11 mouse cellular contexts compared by ENCODE assay signal in the genomic region with DNA sequence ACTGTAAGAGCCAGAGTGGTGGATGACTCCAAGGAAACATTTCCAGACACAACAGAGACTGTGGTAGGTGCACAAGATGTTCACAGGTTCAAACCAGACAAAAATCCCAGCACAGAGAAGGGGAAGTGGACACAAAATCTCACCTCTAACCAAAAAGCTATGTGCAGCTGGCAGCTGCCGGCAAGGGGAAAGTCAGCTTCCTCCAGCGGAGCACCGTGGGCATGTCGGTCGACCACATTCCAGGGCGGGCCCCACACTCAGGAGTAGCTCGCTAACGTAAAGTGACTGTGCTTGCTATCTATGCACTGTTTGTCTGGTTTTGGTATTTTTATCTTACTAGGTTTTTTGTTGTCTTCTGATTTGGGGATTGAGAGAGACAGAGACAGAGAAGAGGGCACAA. TPM values are rescaled to one million over a fixed set of nuclear protein-coding genes. Genes with fewer than 3 reads are reported as not detected.
DNase-seq lines count a peak whose midpoint lies in the region; TF ChIP-seq lines count a peak whose summit lies in the region.
"Had no signal": no experiment of that assay in that cellular context is flagged by ENCODE, and none has a peak within 500 bp of the region (broad histone marks: within the 10 kb centered on the region; RNA-seq: fewer than 3 reads in every experiment).

No protein-coding gene starts in this region.

- no peaks in the 10 kb centered on the region for H3K27me3 ChIP-seq in heart, embryonic 10.5 days (ENCODE audit: insufficient read depth, poor library complexity, severe bottlenecking)
- H3K27me3 ChIP-seq in CH12.LX (replicated peaks) = no peaks in the 10 kb centered on the region
- no peaks in the 10 kb centered on the region for H3K27me3 ChIP-seq in cerebellum, adult 2 months (ENCODE audit: control insufficient read depth, insufficient read depth, low read length)

- peak; percentile 75 for TF ChIP-seq EP300 in CH12.LX (IDR thresholded peaks at IDR 0.05; ENCODE audit: low read length)

- in situ Hi-C loops in CH12.LX (cut with MboI; ENCODE audit: low pct_ligation_motif_present, low pct_unique_long_range_greater_than_20kb, low sequenced_read_pairs) = no loop called here

- no peak for DNase-seq in heart, embryonic 10.5 days (ENCODE audit: low spot score)
- no peak for DNase-seq in heart, adult 18-20 months
- peak; percentile 71 for DNase-seq in CH12.LX (ENCODE audit: extremely low read depth)
- DNase-seq in lung, adult 18-20 months = peak; percentile 68 to 71
- DNase-seq in natural killer cell, adult 2 months (ENCODE audit: low spot score in 2 of 2) = peak; percentile 62 to 70
- no peak for DNase-seq in left cerebral cortex, adult 11 months (ENCODE audit: low spot score)
- DNase-seq in cerebellum, adult 2 months = no peak
- DNase-seq in adrenal gland, adult 8-10 months = no peak
- DNase-seq: cerebellum, postnatal 14 days; kidney, adult 9 months had no signal

- peak overlapping the region; percentile 15; the same call in 1 of the 2 replicates for H3K4me3 ChIP-seq in heart, embryonic 10.5 days
- H3K4me3 ChIP-seq in CH12.LX (replicated peaks in 1 of 3; ENCODE audit: low read depth in 2 of 3, low read length in 2 of 3, poor library complexity in 1 of 3) = peak overlapping the region in 1 of 3 experiments; percentile 15
- no peak overlapping the region for H3K4me3 ChIP-seq in cerebellum, adult 2 months (replicated peaks; ENCODE audit: insufficient read depth, low read depth, low read length)

- peaks cover 34% of the 10 kb centered on the region for H3K4me1 ChIP-seq in heart, embryonic 10.5 days
- H3K4me1 ChIP-seq in CH12.LX (ENCODE audit: control insufficient read depth in 1 of 2, insufficient read depth in 2 of 2) = peaks cover 18 to 50% of the 10 kb centered on the region in 2 experiments
- H3K4me1 ChIP-seq in cerebellum, adult 2 months (ENCODE audit: control insufficient read depth, insufficient read depth, low read length) = no peaks in the 10 kb centered on the region

- dilution Hi-C loops in CH12.LX (cut with MboI; ENCODE audit: extremely low pct_ligation_motif_present, extremely low pct_unique_long_range_greater_than_20kb, low sequenced_read_pairs) = no loop called here

- H3K9me3 ChIP-seq in heart, embryonic 10.5 days = no peaks in the 10 kb centered on the region
- H3K9me3 ChIP-seq in CH12.LX (replicated peaks; ENCODE audit: low read length) = no peaks in the 10 kb centered on the region

- TF ChIP-seq POLR2A in CH12.LX (IDR thresholded peaks at IDR 0.05; ENCODE audit: low read depth, low read length) = no peak
- TF ChIP-seq POLR2A in cerebellum, adult 2 months (IDR thresholded peaks at IDR 0.05; ENCODE audit: borderline replicate concordance, insufficient read depth, low read length) = no peak

- no peak overlapping the region for H3K4me2 ChIP-seq in CH12.LX (ENCODE audit: insufficient read depth, low read depth, poor library complexity, severe bottlenecking)

- no peak for TF ChIP-seq CTCF in CH12.LX (conservative IDR thresholded peaks at IDR 0.05 in 1 of 2, IDR thresholded peaks at IDR 0.05 in 1 of 2; ENCODE audit: low read depth in 2 of 2, low read length in 2 of 2)
- TF ChIP-seq CTCF in cerebellum, adult 2 months (IDR thresholded peaks at IDR 0.05; ENCODE audit: borderline replicate concordance, insufficient read depth, low read depth, low read length) = no peak

- no peak overlapping the region for H3K9ac ChIP-seq in CH12.LX (ENCODE audit: insufficient read depth, low read depth)

- peak overlapping the region; percentile 42; the same call in 1 of the 2 replicates for H3K27ac ChIP-seq in heart, embryonic 10.5 days
- 0 out of 2 replicates have a peak overlapping the region, but pooled peaks have one; percentile 4 for H3K27ac ChIP-seq in CH12.LX (ENCODE audit: insufficient read depth, low read depth)
- no peak overlapping the region for H3K27ac ChIP-seq in cerebellum, adult 2 months (ENCODE audit: insufficient read depth, low read length)
- H3K27ac ChIP-seq: macrophage had no signal

- H3K79me2 ChIP-seq in CH12.LX (replicated peaks; ENCODE audit: control insufficient read depth, extremely low read depth, insufficient read depth, poor library complexity, severe bottlenecking) = peaks cover 7% of the 10 kb centered on the region

- no peak for TF ChIP-seq RAD21 in CH12.LX (IDR thresholded peaks at IDR 0.05; ENCODE audit: low read depth, low read length)

- no peaks in the 10 kb centered on the region for H3K36me3 ChIP-seq in heart, embryonic 10.5 days
- H3K36me3 ChIP-seq in CH12.LX (replicated peaks in 1 of 2; ENCODE audit: control insufficient read depth in 1 of 2, insufficient read depth in 1 of 2, low read length in 1 of 2) = no peaks in the 10 kb centered on the region

- 34% methylated on average over 8 of the region's 8 CpGs for WGBS in heart, embryonic 10.5 days
- WGBS in cerebellum, adult 2 months = 91% methylated on average over 8 of the region's 8 CpGs

TF ChIP-seq in CH12.LX, 34 proteins besides CTCF, POLR2A, EP300 and RAD21:
- peak; percentile 56; the same call in 1 of the 2 replicates for TF ChIP-seq SIN3A (IDR thresholded peaks at IDR 0.05; ENCODE audit: low read length)
- no peak for TF ChIP-seq CHD2 (IDR thresholded peaks at IDR 0.05; ENCODE audit: low read length)
- no peak for TF ChIP-seq MYC (IDR thresholded peaks at IDR 0.05; ENCODE audit: low read depth, low read length)
- peak; percentile 73 for TF ChIP-seq TCF12 (IDR thresholded peaks at IDR 0.05; ENCODE audit: low read depth, low read length)
- TF ChIP-seq IRF4 (IDR thresholded peaks at IDR 0.05; ENCODE audit: low read depth, low read length) = peak; percentile 61
- TF ChIP-seq NRF1 (IDR thresholded peaks at IDR 0.05; ENCODE audit: low read depth, low read length) = peak; percentile 27; the same call in 1 of the 2 replicates
- no peak for TF ChIP-seq MAZ (IDR thresholded peaks at IDR 0.05; ENCODE audit: low read depth, low read length)
- 0 out of 2 replicates have a peak, but pooled peaks have one; percentile 23 for TF ChIP-seq TBP (conservative IDR thresholded peaks at IDR 0.05; ENCODE audit: low read depth, low read length)
- TF ChIP-seq BHLHE40 (IDR thresholded peaks at IDR 0.05; ENCODE audit: low read depth, low read length) = peak; percentile 37; the same call in 1 of the 2 replicates
- TF ChIP-seq JUND (conservative IDR thresholded peaks at IDR 0.05; ENCODE audit: low read depth, low read length) = no peak
- no peak for TF ChIP-seq RCOR1 (conservative IDR thresholded peaks at IDR 0.05; ENCODE audit: low read depth, low read length)
- no peak for TF ChIP-seq ZNF384 (IDR thresholded peaks at IDR 0.05; ENCODE audit: low read depth, low read length)
- TF ChIP-seq E2F4 (IDR thresholded peaks at IDR 0.05; ENCODE audit: insufficient replicate concordance, low read depth, low read length) = no peak
- no peak for TF ChIP-seq ZKSCAN1 (IDR thresholded peaks at IDR 0.05; ENCODE audit: borderline replicate concordance, low read depth, low read length)
- no peak for TF ChIP-seq ELF1 (IDR thresholded peaks at IDR 0.05; ENCODE audit: low read depth, low read length)
- no peak for TF ChIP-seq NELFE (IDR thresholded peaks at IDR 0.05; ENCODE audit: low read depth, low read length)
- no peak for TF ChIP-seq KAT2A (IDR thresholded peaks at IDR 0.05; ENCODE audit: insufficient replicate concordance, low read length)
- TF ChIP-seq PAX5 (IDR thresholded peaks at IDR 0.05; ENCODE audit: low read length) = no peak
- no peak for TF ChIP-seq GABPA (IDR thresholded peaks at IDR 0.05; ENCODE audit: insufficient replicate concordance, low read depth, low read length)
- no peak for TF ChIP-seq SMC3 (IDR thresholded peaks at IDR 0.05; ENCODE audit: low read depth, low read length)
- 0 out of 2 replicates have a peak, but pooled peaks have one; percentile 55 for TF ChIP-seq UBTF (IDR thresholded peaks at IDR 0.05; ENCODE audit: low read depth, low read length)
- 0 out of 2 replicates have a peak, but pooled peaks have one; percentile 14 for TF ChIP-seq MAX (IDR thresholded peaks at IDR 0.05; ENCODE audit: low read length)
- TF ChIP-seq CHD1 (IDR thresholded peaks at IDR 0.05; ENCODE audit: low read depth, low read length) = no peak
- TF ChIP-seq ZC3H11A (IDR thresholded peaks at IDR 0.05; ENCODE audit: low read depth, low read length) = no peak
- TF ChIP-seq USF2 (conservative IDR thresholded peaks at IDR 0.05; ENCODE audit: low read depth, low read length) = no peak
- no peak for TF ChIP-seq POLR2AphosphoS2 (IDR thresholded peaks at IDR 0.05; ENCODE audit: low read depth, low read length)
- TF ChIP-seq HCFC1 (IDR thresholded peaks at IDR 0.05; ENCODE audit: low read depth, low read length) = no peak
- TF ChIP-seq ZMIZ1 (IDR thresholded peaks at IDR 0.05; ENCODE audit: low read depth, low read length) = no peak
- TF ChIP-seq JUN (IDR thresholded peaks at IDR 0.05; ENCODE audit: insufficient read depth, low read depth, low read length) = no peak
- TF ChIP-seq ETS1 (conservative IDR thresholded peaks at IDR 0.05; ENCODE audit: low read depth, low read length) = peak; percentile 44; the same call in 1 of the 2 replicates
- peak; percentile 38; the same call in 1 of the 2 replicates for TF ChIP-seq MEF2A (IDR thresholded peaks at IDR 0.05; ENCODE audit: borderline replicate concordance, low read depth, low read length)
- TF ChIP-seq MXI1 (IDR thresholded peaks at IDR 0.05; ENCODE audit: low read depth, low read length) = no peak
- no peak for TF ChIP-seq MAFK (IDR thresholded peaks at IDR 0.05; ENCODE audit: insufficient replicate concordance, low read length)
- TF ChIP-seq USF1 (IDR thresholded peaks at IDR 0.05; ENCODE audit: low read depth, low read length) = no peak
TF ChIP-seq in CH12.LX: peak in this region for 10.

RNA-seq across cellular contexts. Expression of gene Plekhm3, which starts 7.2 kb away (rescaled TPM):
- polyA plus RNA-seq in heart, embryonic 10.5 days (2016; fragmentation: Nextera tagmentation; extraction: Ambion mirVana) = 9.3 TPM in 2 replicates
- 1 to 10 TPM; 6.6 to 7.1 TPM for total RNA-seq in heart, adult 18-20 months (2021)
- total RNA-seq in CH12.LX (2012; rRNA removed) (14.1 and 14.6 TPM in 2 replicates), CH12.LX (2014; rRNA removed) (9.5 and 9.9 TPM in 2 replicates)
- polyA plus RNA-seq in CH12.LX (2012; ENCODE audit: insufficient read length, low read depth) = 11.3 and 13.0 TPM in 2 replicates
- polyA plus RNA-seq in cerebellum, adult 2 months (2012; rRNA removed) = 14.5 and 16.1 TPM in 2 replicates
- total RNA-seq in adrenal gland, adult 8-10 months (2022) = 10 to 100 TPM; 21.0 to 40.6 (median 31.8) TPM

Comparison
In these comparisons a context has a peak if more than half of its experiments do, and no peak if none do; other contexts are left out.
1. DNase-seq: peak in CH12.LX (single experiment), lung, adult 18-20 months (2 of 2) and natural killer cell, adult 2 months (2 of 2); none in heart, embryonic 10.5 days (single experiment), heart, adult 18-20 months (0 of 2), left cerebral cortex, adult 11 months (single experiment), cerebellum, adult 2 months (0 of 2) and adrenal gland, adult 8-10 months (single experiment).